Mouse (Mus musculus) brain, embryonic 14.5 days (tissue): ENCODE measurements around the gene Shroom3.

Experiments used
- CTCF ChIP-seq: fragments of 200-500 bp; IDR thresholded peaks from 2 replicates; pipeline ENCODE4 v1.5.1; 2012; ENCODE audit warnings: inconsistent platforms, mild to moderate bottlenecking, moderate library complexity, borderline replicate concordance; ENCODE audit not compliant: insufficient read depth, insufficient read length; ENCODE audit errors: extremely low read depth
- POLR2A ChIP-seq: fragments of 200-500 bp; IDR thresholded peaks from 2 replicates; pipeline ENCODE4 v1.6.1; 2012; ENCODE audit warnings: mild to moderate bottlenecking, inconsistent platforms, borderline replicate concordance; ENCODE audit not compliant: poor library complexity, insufficient read depth, insufficient read length, severe bottlenecking; ENCODE audit errors: extremely low read depth

DNA sequence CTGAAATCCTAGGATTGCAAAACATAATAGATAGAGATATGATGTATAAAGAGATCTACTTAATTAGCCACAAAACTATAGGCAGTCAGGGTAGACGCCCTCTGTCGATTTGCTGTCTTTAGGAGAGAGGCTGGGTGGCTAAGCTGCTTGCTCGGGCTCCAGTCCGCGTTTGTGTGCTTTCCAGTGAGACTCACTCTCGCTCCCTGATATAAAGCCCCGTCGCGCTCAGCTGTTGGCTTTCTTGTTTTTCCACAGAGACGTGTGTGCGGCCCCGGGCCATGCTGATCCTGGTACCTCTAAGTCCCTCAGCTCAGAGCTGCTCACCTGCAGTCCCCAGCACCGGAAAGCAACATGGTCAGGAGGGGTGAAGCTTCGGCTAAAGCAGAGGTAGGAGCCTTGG lies 236.2 kb downstream of the Shroom3 start:
- TF ChIP-seq CTCF (no peak), POLR2A (no peak)
